Mouse (Mus musculus): ENCODE measurements around the gene 1110051M20Rik. TPM values are rescaled to one million over a fixed set of nuclear protein-coding genes. Genes with fewer than 3 reads are reported as not detected.
A peak's percentile ranks its signal among the peaks of the same experiment; 100 is the strongest.

The 1110051M20Rik gene
- total RNA-seq, 2 experiments from 2014 or later: 1.7 to 4.2 TPM

GRCm38 (mm10) chr2:91353854-91354253 lies 90.7 kb downstream of the 1110051M20Rik start:
- no peak for ATAC-seq (ENCODE audit: poor library complexity, severe bottlenecking)

GRCm38 (mm10) chr2:91351841-91352240 lies 92.7 kb downstream of the 1110051M20Rik start:
- ATAC-seq (ENCODE audit: poor library complexity, severe bottlenecking): no peak

GRCm38 (mm10) chr2:91349974-91350457 lies 94.5 kb downstream of the 1110051M20Rik start:
- ATAC-seq (ENCODE audit: poor library complexity, severe bottlenecking): no peak

GRCm38 (mm10) chr2:91348936-91349335 lies 95.6 kb downstream of the 1110051M20Rik start:
- no peak for ATAC-seq (ENCODE audit: poor library complexity, severe bottlenecking)

- ATAC-seq (ENCODE audit: poor library complexity, severe bottlenecking): no peak
Measured at GRCm38 (mm10) chr2:91345644-91346043, 98.9 kb downstream of the 1110051M20Rik start.

- ATAC-seq (ENCODE audit: poor library complexity, severe bottlenecking): no peak
Measured at GRCm38 (mm10) chr2:91339591-91339990, 104.9 kb downstream of the 1110051M20Rik start.

GRCm38 (mm10) chr2:91335128-91335527 lies 109.4 kb downstream of the 1110051M20Rik start:
- peak; percentile 96 for ATAC-seq (ENCODE audit: poor library complexity, severe bottlenecking)

GRCm38 (mm10) chr2:91331051-91331843 lies 113.3 kb downstream of the 1110051M20Rik start:
- peak; percentile 37; the same call in 1 of the 2 replicates for ATAC-seq (ENCODE audit: poor library complexity, severe bottlenecking)

- ATAC-seq (ENCODE audit: poor library complexity, severe bottlenecking): no peak
Measured at GRCm38 (mm10) chr2:91329996-91330738, 114.3 kb downstream of the 1110051M20Rik start.

GRCm38 (mm10) chr2:91328729-91329125 lies 115.8 kb downstream of the 1110051M20Rik start:
- no peak for ATAC-seq (ENCODE audit: poor library complexity, severe bottlenecking)

GRCm38 (mm10) chr2:91327968-91328728 lies 116.4 kb downstream of the 1110051M20Rik start:
- ATAC-seq (ENCODE audit: poor library complexity, severe bottlenecking): no peak

- no peak for ATAC-seq (ENCODE audit: poor library complexity, severe bottlenecking)
Measured at GRCm38 (mm10) chr2:91326746-91327350, 117.7 kb downstream of the 1110051M20Rik start.

- ATAC-seq (ENCODE audit: poor library complexity, severe bottlenecking): no peak
Measured at GRCm38 (mm10) chr2:91324761-91325421, 119.6 kb downstream of the 1110051M20Rik start.

- ATAC-seq (ENCODE audit: poor library complexity, severe bottlenecking): no peak
Measured at GRCm38 (mm10) chr2:91324346-91324745, 120.2 kb downstream of the 1110051M20Rik start.

- no peak for ATAC-seq (ENCODE audit: poor library complexity, severe bottlenecking)
Measured at GRCm38 (mm10) chr2:91322490-91322889, 122.0 kb downstream of the 1110051M20Rik start.

GRCm38 (mm10) chr2:91321923-91322322 lies 122.6 kb downstream of the 1110051M20Rik start:
- no peak for ATAC-seq (ENCODE audit: poor library complexity, severe bottlenecking)

- peak; percentile 54; the same call in 1 of the 2 replicates for ATAC-seq (ENCODE audit: poor library complexity, severe bottlenecking)
Measured at GRCm38 (mm10) chr2:91320559-91321529, 123.7 kb downstream of the 1110051M20Rik start.

- no peak for ATAC-seq (ENCODE audit: poor library complexity, severe bottlenecking)
Measured at GRCm38 (mm10) chr2:91314184-91314583, 130.3 kb downstream of the 1110051M20Rik start.

All from megakaryocyte, adult 5-6 weeks (primary cell).